Mouse (Mus musculus) G1E (cell line): ENCODE results near the gene Zfp174.

Experiments
- CTCF ChIP-seq: IDR thresholded peaks from 2 replicates; pipeline ENCODE4 v1.5.1; 2012; ENCODE audit warnings: low read depth, low read length, inconsistent platforms, mixed read lengths
- GATA1 ChIP-seq: IDR thresholded peaks from 2 replicates; pipeline ENCODE4 v1.6.1; 2012; ENCODE audit warnings: borderline replicate concordance, low read length, inconsistent platforms, mixed read lengths
- POLR2AphosphoS5 ChIP-seq: IDR thresholded peaks from 2 replicates; pipeline ENCODE4 v1.6.1; 2012; ENCODE audit warnings: low read depth, low read length, inconsistent platforms; ENCODE audit not compliant: insufficient replicate concordance
- TAL1 ChIP-seq: conservative IDR thresholded peaks from 2 replicates; pipeline ENCODE4 v1.6.1; 2012; ENCODE audit warnings: low read depth, low read length, inconsistent platforms, mixed read lengths

- no peak for TF ChIP-seq CTCF
- no peak for TF ChIP-seq POLR2AphosphoS5
- no peak for TF ChIP-seq GATA1
- no peak for TF ChIP-seq TAL1
Observed at GRCm38 (mm10) chr16:3885065-3885670, 38.1 kb downstream of the Zfp174 start.
